Mouse (Mus musculus) lung, adult 2 months (tissue): Measurements from ENCODE around the gene Kdm1b.

Experiments
- CTCF ChIP-seq: fragments of 200-500 bp; IDR thresholded peaks from 2 replicates; pipeline ENCODE4 v1.5.1; 2011; ENCODE audit warnings: mild to moderate bottlenecking, low read length, control low read depth; ENCODE audit not compliant: insufficient read depth
- POLR2A ChIP-seq: fragments of 200-500 bp; IDR thresholded peaks from 2 replicates; pipeline ENCODE4 v1.6.1; 2011; ENCODE audit warnings: low read depth, mild to moderate bottlenecking, control low read depth, low read length, borderline replicate concordance; ENCODE audit errors: extremely low read depth

- TF ChIP-seq CTCF (no peak), POLR2A (no peak)
Observed at GRCm38 (mm10) chr13:47077367-47077766, 34.1 kb downstream of the Kdm1b start.
